Mouse (Mus musculus) cortical plate, adult 2 months (tissue): ENCODE results near the gene Agap2.
A peak's percentile ranks its signal among the peaks of the same experiment; 100 is the strongest.

ENCODE experiments used
- CTCF ChIP-seq: fragments of 200-500 bp; IDR thresholded peaks from 2 replicates; pipeline ENCODE4 v1.5.1; 2011; ENCODE audit warnings: mild to moderate bottlenecking, control low read depth, low read length; ENCODE audit not compliant: insufficient read depth; ENCODE audit errors: extremely low read depth
- POLR2A ChIP-seq: fragments of 200-500 bp; IDR thresholded peaks from 2 replicates; pipeline ENCODE4 v1.6.1; 2011; ENCODE audit warnings: mild to moderate bottlenecking, low read length, control low read depth; ENCODE audit not compliant: insufficient read depth; ENCODE audit errors: extremely low read depth

DNA sequence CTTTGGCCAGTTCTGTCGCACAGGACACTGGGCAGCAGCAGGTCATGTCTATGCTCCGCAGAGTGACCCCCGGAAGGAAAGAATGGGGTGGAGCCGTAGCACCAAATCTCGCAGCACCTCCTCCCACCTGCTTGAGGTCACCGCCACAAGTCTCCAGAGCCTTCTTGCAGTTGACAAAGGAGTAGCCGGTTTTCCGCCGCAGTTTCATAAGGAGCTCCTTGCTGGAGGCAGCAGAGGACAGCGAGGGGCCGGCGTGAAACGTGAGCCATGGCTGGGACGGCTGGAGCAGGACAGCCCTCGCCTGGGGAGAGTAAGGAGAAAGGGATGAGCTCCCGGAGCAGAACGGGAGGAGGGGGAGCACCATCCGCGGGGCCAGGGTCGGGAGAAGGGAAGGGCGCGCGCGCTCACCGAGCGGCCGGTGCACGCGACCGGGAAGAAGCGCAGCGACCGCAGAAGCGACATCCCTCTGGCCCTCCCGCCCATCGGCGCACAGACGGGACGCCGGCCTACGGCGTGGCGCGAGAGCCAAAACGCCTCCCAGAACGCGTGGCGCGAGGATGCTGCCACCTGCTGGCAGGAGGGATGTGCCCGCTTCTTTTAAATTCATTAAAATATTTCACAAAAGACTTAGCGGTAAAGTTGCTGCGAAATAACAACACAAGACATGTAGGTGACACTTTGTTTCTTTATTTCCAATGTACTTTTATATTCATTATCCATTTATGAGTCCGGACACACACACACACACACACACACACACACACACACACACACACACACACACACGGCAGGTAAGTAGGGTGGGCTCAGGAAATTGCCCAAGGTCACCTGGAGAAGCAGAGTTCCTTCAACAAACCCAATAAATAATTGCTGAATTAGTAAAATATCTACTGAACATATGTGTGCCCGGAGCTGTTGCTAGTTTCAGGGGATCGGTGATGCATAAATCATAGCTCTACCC is 44.5 kb upstream of the Agap2 start, which contains the start of gene Tsfm:
- peak; percentile 70; the same call in 1 of the 2 replicates for TF ChIP-seq POLR2A
- peak; percentile 90 for TF ChIP-seq CTCF
